Mouse (Mus musculus) limb, embryonic 14.5 days (tissue): ENCODE results near the gene Pik3ca. TPM values are rescaled to one million over a fixed set of nuclear protein-coding genes. Genes with fewer than 3 reads are reported as not detected.

Source experiments
- ATAC-seq: fragments of 200-750 bp; cut with Nextera tagmentation; 2 replicates; pipeline ENCODE4 v1.8.0; 2017; ENCODE audit warnings: low read depth, moderate number of reproducible peaks, moderate TSS enrichment; ENCODE audit not compliant: low FRiP score
- DNase-seq: peaks from one replicate; pipeline ENCODE4 v3.0.0-alpha.2; 2015; ENCODE audit warnings: low spot score
- H3K27ac ChIP-seq: fragments of 300-500 bp; sonication (generic); replicated peaks from 2 replicates; pipeline ENCODE4 v1.5.1; 2014; ENCODE audit warnings: low read depth, mild to moderate bottlenecking, low read length, moderate library complexity, mixed read lengths
- H3K27me3 ChIP-seq: fragments of 300-500 bp; sonication (generic); 2 replicates; pipeline ENCODE4 v1.6.1; 2014; ENCODE audit warnings: low read length, mixed read lengths; ENCODE audit not compliant: control insufficient read depth, insufficient read depth
- H3K36me3 ChIP-seq: fragments of 300-500 bp; sonication (generic); 2 replicates; pipeline ENCODE4 v1.6.1; 2014; ENCODE audit warnings: mild to moderate bottlenecking, low read length, moderate library complexity, mixed read lengths; ENCODE audit not compliant: control insufficient read depth, insufficient read depth
- H3K4me1 ChIP-seq: fragments of 300-500 bp; sonication (generic); 2 replicates; pipeline ENCODE4 v1.6.1; 2014; ENCODE audit warnings: antibody characterized with exemption, low read length, mixed read lengths; ENCODE audit not compliant: control insufficient read depth, insufficient read depth
- H3K4me2 ChIP-seq: fragments of 300-500 bp; sonication (generic); replicated peaks from 2 replicates; pipeline ENCODE4 v1.6.1; 2014; ENCODE audit warnings: low read depth, mild to moderate bottlenecking, low read length, moderate library complexity; ENCODE audit not compliant: severe bottlenecking
- H3K4me3 ChIP-seq: fragments of 300-500 bp; sonication (generic); replicated peaks from 2 replicates; pipeline ENCODE4 v1.5.1; 2014; ENCODE audit warnings: low read length
- H3K9ac ChIP-seq: fragments of 300-500 bp; sonication (generic); 2 replicates; pipeline ENCODE4 v1.6.1; 2014; ENCODE audit warnings: mild to moderate bottlenecking, low read depth, low read length, moderate library complexity; ENCODE audit not compliant: severe bottlenecking
- H3K9me3 ChIP-seq: fragments of 300-500 bp; sonication (generic); 2 replicates; pipeline ENCODE4 v1.6.1; 2016; ENCODE audit warnings: low read length; ENCODE audit not compliant: control insufficient read depth
- POLR2A ChIP-seq: fragments of 200-500 bp; IDR thresholded peaks from 2 replicates; pipeline ENCODE4 v1.8.0; 2012; ENCODE audit warnings: inconsistent platforms, mild to moderate bottlenecking, moderate library complexity, borderline replicate concordance; ENCODE audit not compliant: insufficient read depth, insufficient read length; ENCODE audit errors: extremely low read depth
- WGBS: fragments of 180-500 bp; shearing (Covaris S2); extraction: QIAGEN DNeasy Blood & Tissue Kit; methylation state at CpG from one replicate; pipeline ENCODE4 v1.1.7; 2014; 5-methylcytosine and 5-hydroxymethylcytosine counted together
- polyA plus RNA-seq, 2 experiments: library from polyadenylated mRNA; depleted of rRNA in 1 of 2; stranded (reverse) in 1 of 2; unstranded in 1 of 2; fragments of >200 nt; fragmentation: Nextera tagmentation in 1 of 2; extraction: Ambion mirVana in 1 of 2; gene quantifications; 2 replicates each; pipeline versions ENCODE4 v1.2.1 to v1.2.3; 2012 to 2014

Gene Pik3ca
- polyA plus RNA-seq, 2 experiments: 17.0 to 17.1 TPM

DNA sequence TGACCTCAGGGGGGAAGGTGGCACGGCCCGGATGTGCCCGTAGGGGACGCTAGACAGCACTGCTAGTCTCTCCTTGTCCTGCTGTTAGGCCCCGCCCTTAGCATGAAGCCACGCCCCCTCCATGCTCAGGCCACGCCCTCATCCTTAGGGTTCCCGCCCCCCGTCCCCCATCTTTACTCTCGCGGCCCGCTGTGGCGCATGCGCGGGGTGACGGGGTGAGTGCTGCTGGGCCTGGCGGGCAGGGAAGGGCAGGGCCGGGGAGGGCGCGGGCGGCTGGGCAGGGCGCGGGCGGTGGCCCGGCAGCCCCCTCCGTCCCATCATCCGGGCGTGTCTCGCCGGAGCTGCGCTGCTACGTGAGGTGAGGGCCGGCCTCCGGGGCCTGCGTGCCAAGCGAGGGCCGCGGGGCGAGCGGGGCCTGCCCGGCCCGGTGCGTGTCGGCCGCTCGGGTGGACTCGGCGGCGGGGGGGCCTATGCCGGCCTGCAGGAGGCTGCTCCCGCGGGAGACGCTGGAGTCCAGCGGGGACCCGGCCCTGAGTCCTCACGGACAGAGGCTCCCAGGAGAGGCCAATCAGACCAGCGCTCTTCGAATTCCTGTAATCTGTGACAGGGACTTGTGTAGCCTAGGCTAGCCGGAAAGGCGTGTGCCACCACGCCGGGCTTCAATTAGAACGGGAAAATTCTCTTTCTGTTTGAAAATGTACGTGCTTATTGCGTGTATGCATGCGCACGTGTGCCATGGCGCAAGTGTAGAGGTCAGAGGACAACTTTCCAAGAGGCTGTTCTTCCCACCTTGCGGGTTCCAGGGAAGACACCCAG, 113.1 kb downstream of the Pik3ca start:
- TF ChIP-seq POLR2A: 0 out of 2 replicates have a peak, but pooled peaks have one; percentile 19
- Histone ChIP-seq H3K27me3 (no peaks in the 10 kb centered on the region), H3K9me3 (no peaks in the 10 kb centered on the region), H3K4me3 (peak overlapping the region; percentile 95), H3K27ac (peak overlapping the region; percentile 46; the same call in 1 of the 2 replicates), H3K4me2 (peak overlapping the region; percentile 75), H3K36me3 (peaks cover 9% of the 10 kb centered on the region), H3K4me1 (peaks cover 6% of the 10 kb centered on the region; the same call in 1 of the 2 replicates), H3K9ac (peak overlapping the region; percentile 94)
- peak; percentile 90 for DNase-seq
- ATAC-seq: peak; percentile 89
- 1% methylated on average over 47 of the region's 69 CpGs for WGBS

DNA sequence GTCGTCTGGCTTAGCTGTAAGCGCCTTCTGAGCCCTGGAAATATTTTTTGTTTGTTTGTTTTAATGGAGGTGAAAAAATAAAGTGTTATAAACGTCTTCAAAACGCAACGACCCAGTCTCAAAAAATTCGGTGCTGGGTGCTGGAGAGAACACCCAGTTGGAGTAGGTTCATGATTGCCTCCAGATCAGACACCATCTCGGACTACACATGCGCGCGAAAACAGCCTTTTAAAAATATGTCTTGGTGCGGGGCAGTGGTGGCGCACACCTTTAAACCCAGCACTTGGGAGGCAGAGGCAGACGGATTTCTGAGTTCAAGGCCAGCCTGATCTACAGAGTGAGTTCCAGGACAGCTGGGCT, 113.7 kb downstream of the Pik3ca start:
- Histone ChIP-seq H3K4me2 (peak overlapping the region; percentile 75), H3K9ac (peak overlapping the region; percentile 94), H3K9me3 (no peaks in the 10 kb centered on the region), H3K4me3 (peak overlapping the region; percentile 95), H3K27ac (0 out of 2 replicates have a peak overlapping the region, but pooled peaks have one; percentile 46), H3K4me1 (peaks cover 6% of the 10 kb centered on the region; the same call in 1 of the 2 replicates), H3K36me3 (peaks cover 15% of the 10 kb centered on the region), H3K27me3 (no peaks in the 10 kb centered on the region)
- 2% methylated on average over 13 of the region's 13 CpGs for WGBS
- DNase-seq (no peak), ATAC-seq (no peak)
- TF ChIP-seq POLR2A: no peak

DNA sequence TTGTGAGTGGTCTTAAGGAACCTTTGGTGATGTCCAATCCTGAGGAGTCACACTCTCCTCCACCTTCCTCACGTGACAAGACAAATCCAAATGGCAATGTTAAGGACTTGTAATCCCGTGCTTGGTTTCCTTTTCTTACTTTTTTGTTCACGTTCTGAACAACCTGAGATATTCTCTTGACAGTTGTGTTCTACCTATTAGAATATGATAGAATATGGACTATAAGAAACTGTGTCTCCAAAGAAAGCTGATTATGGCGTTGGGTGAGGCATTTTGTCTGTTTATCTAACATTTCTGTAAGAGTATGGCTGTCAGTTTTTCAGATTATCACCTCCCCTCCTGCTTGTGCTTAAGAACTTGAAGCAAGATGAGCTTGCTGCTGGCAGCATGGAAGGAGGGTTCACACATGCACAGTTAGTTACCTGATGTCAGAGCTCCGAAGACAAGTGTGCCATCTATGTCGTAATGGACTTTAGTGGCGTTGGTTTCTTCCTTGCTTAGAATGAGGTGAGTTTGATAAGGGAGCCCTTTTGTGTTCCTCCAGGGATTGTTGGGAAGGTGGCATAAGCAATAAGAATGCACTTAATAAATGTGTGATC, 115.3 kb downstream of the Pik3ca start:
- H3K27ac ChIP-seq: no peak overlapping the region
- no peak overlapping the region for H3K4me3 ChIP-seq
- H3K9me3 ChIP-seq: no peaks in the 10 kb centered on the region
- ATAC-seq (no peak), DNase-seq (no peak)
- H3K9ac ChIP-seq: no peak overlapping the region
- 88% methylated on average over 7 of the region's 7 CpGs for WGBS
- no peak for TF ChIP-seq POLR2A
- H3K4me1 ChIP-seq: peaks cover 6% of the 10 kb centered on the region; the same call in 1 of the 2 replicates
- no peaks in the 10 kb centered on the region for H3K27me3 ChIP-seq
- H3K36me3 ChIP-seq: peaks cover 29% of the 10 kb centered on the region
- H3K4me2 ChIP-seq: no peak overlapping the region

DNA sequence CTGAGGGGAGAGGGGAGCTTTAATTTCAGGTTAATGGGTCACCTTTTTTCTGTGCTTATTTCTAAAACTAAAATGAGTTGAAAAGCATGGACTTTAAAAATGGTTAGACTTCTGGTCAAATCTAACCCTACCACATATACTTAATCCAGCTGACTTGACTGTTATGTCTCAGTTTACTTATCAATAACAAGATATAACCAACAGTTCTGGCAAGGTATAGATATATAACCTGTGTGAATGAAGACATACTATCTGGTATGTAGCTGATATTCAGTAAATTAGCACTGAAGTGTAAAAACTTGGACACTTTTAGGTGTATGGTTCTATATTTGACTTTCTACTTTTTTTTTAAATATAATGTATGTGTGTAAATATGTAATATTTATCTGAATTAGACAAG, 116.1 kb downstream of the Pik3ca start:
- no peaks in the 10 kb centered on the region for H3K27me3 ChIP-seq
- no peak overlapping the region for H3K4me3 ChIP-seq
- H3K9ac ChIP-seq: no peak overlapping the region
- H3K9me3 ChIP-seq: no peaks in the 10 kb centered on the region
- TF ChIP-seq POLR2A: no peak
- H3K27ac ChIP-seq: no peak overlapping the region
- DNase-seq: no peak
- no peak overlapping the region for H3K4me2 ChIP-seq
- peaks cover 6% of the 10 kb centered on the region; the same call in 1 of the 2 replicates for H3K4me1 ChIP-seq
- no peak for ATAC-seq
- H3K36me3 ChIP-seq: peaks cover 36% of the 10 kb centered on the region

Other genes with a start within 250 kb of the Pik3ca start
- gene Zmat3, start 31.7 kb upstream of the Pik3ca start, polyA plus RNA-seq (2012; rRNA removed): 12.6 and 15.1 TPM in 2 replicates
- 7.1 and 7.7 TPM in 2 replicates for gene Zmat3, start 31.7 kb upstream of the Pik3ca start, polyA plus RNA-seq (2014; fragmentation: Nextera tagmentation; extraction: Ambion mirVana)
- not detected in 2 replicates for gene Kcnmb3, start 94.6 kb downstream of the Pik3ca start, polyA plus RNA-seq (2012; rRNA removed)
- gene Kcnmb3, start 94.6 kb downstream of the Pik3ca start, polyA plus RNA-seq (2014; fragmentation: Nextera tagmentation; extraction: Ambion mirVana): not detected in 2 replicates
- 61.5 and 66.4 TPM in 2 replicates for gene Zfp639, start 112.6 kb downstream of the Pik3ca start, polyA plus RNA-seq (2012; rRNA removed)
- 47.4 and 48.1 TPM in 2 replicates for gene Zfp639, start 112.6 kb downstream of the Pik3ca start, polyA plus RNA-seq (2014; fragmentation: Nextera tagmentation; extraction: Ambion mirVana)
- gene Mfn1, start 131.8 kb downstream of the Pik3ca start, polyA plus RNA-seq (2012; rRNA removed): 20.7 and 31.5 TPM in 2 replicates
- 22.9 and 28.7 TPM in 2 replicates for gene Mfn1, start 131.8 kb downstream of the Pik3ca start, polyA plus RNA-seq (2014; fragmentation: Nextera tagmentation; extraction: Ambion mirVana)
- gene Gnb4, start 218.9 kb downstream of the Pik3ca start, polyA plus RNA-seq (2012; rRNA removed): 70.3 and 97.8 TPM in 2 replicates
- gene Gnb4, start 218.9 kb downstream of the Pik3ca start, polyA plus RNA-seq (2014; fragmentation: Nextera tagmentation; extraction: Ambion mirVana): 78.0 and 84.9 TPM in 2 replicates